Mouse (Mus musculus): ENCODE measurements around the gene Cldn13. TPM values are rescaled to one million over a fixed set of nuclear protein-coding genes. Genes with fewer than 3 reads are reported as not detected.

Gene Cldn13
- total and polyA plus RNA-seq, 3 experiments, result 1.9 to 41.2 TPM; not detected in 1

GRCm38 (mm10) chr5:134895291-134895690 is 20.0 kb downstream of the Cldn13 start:
- DNase-seq (ENCODE audit: low spot score) (no peak), ATAC-seq (ENCODE audit: extremely low read depth, insufficient number of reproducible peaks, low FRiP score, poor library complexity, severe bottlenecking) (no peak)
- Histone ChIP-seq H3K9me3 (replicated peaks) (0 out of 2 replicates have a peak, but pooled peaks cover 3% of the 10 kb centered on the region), H3K36me3 (replicated peaks) (no peaks in the 10 kb centered on the region), H3K4me1 (ENCODE audit: insufficient read depth, low read depth, low read length) (no peaks in the 10 kb centered on the region), H3K4me3 (ENCODE audit: low read depth, low read length) (no peak overlapping the region), H3K27me3 (ENCODE audit: insufficient read depth, low read length) (peaks cover 36% of the 10 kb centered on the region)
- no peak for TF ChIP-seq TAL1 (conservative IDR thresholded peaks at IDR 0.05; ENCODE audit: low read depth, low read length)
- TF ChIP-seq GATA2 (IDR thresholded peaks at IDR 0.05; ENCODE audit: borderline replicate concordance, low read depth, low read length), result no peak
- TF ChIP-seq POLR2AphosphoS5 (IDR thresholded peaks at IDR 0.05; ENCODE audit: insufficient replicate concordance, low read depth, low read length), result no peak
- TF ChIP-seq GATA1 (IDR thresholded peaks at IDR 0.05; ENCODE audit: borderline replicate concordance, low read length), result no peak
- no peak for TF ChIP-seq CTCF (IDR thresholded peaks at IDR 0.05; ENCODE audit: low read depth, low read length)

DNA sequence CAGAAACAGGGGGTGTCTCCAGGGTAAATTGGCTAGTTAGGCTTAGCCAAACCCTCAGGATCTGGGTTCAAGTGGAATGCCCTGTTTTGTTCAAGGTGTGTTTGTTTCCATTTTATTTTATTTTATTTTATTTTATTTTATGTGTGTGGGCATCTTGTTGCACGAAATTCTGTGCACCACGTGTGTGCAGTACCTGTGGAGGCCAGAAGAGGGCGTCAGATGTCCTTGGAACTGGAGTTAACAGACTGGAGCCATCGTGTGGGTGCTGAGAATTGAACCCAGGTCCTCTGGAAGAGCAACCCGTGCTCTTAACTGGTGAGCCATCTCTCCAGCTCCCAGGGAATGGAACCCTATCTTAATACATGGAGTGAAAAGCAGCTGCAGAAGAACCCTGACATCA is 22.6 kb downstream of the Cldn13 start:
- H3K4me1 ChIP-seq (ENCODE audit: insufficient read depth, low read depth, low read length), result no peaks in the 10 kb centered on the region
- no peak for ATAC-seq (ENCODE audit: extremely low read depth, insufficient number of reproducible peaks, low FRiP score, poor library complexity, severe bottlenecking)
- no peak overlapping the region for H3K4me3 ChIP-seq (ENCODE audit: low read depth, low read length)
- TF ChIP-seq CTCF (IDR thresholded peaks at IDR 0.05; ENCODE audit: low read depth, low read length) (no peak), TAL1 (conservative IDR thresholded peaks at IDR 0.05; ENCODE audit: low read depth, low read length) (no peak), POLR2AphosphoS5 (IDR thresholded peaks at IDR 0.05; ENCODE audit: insufficient replicate concordance, low read depth, low read length) (no peak), GATA1 (IDR thresholded peaks at IDR 0.05; ENCODE audit: borderline replicate concordance, low read length) (no peak), GATA2 (IDR thresholded peaks at IDR 0.05; ENCODE audit: borderline replicate concordance, low read depth, low read length) (no peak)
- H3K27me3 ChIP-seq (ENCODE audit: insufficient read depth, low read length), result peaks cover 24% of the 10 kb centered on the region
- no peak for DNase-seq (ENCODE audit: low spot score)
- H3K9me3 ChIP-seq (replicated peaks), result 0 out of 2 replicates have a peak, but pooled peaks cover 3% of the 10 kb centered on the region
- H3K36me3 ChIP-seq (replicated peaks), result no peaks in the 10 kb centered on the region

GRCm38 (mm10) chr5:134891552-134891951 is 23.8 kb downstream of the Cldn13 start:
- Histone ChIP-seq H3K36me3 (replicated peaks) (no peaks in the 10 kb centered on the region), H3K27me3 (ENCODE audit: insufficient read depth, low read length) (peaks cover 19% of the 10 kb centered on the region), H3K4me3 (ENCODE audit: low read depth, low read length) (no peak overlapping the region), H3K9me3 (replicated peaks) (0 out of 2 replicates have a peak, but pooled peaks cover 3% of the 10 kb centered on the region), H3K4me1 (ENCODE audit: insufficient read depth, low read depth, low read length) (no peaks in the 10 kb centered on the region)
- ATAC-seq (ENCODE audit: extremely low read depth, insufficient number of reproducible peaks, low FRiP score, poor library complexity, severe bottlenecking), result no peak
- no peak for DNase-seq (ENCODE audit: low spot score)
- no peak for TF ChIP-seq GATA2 (IDR thresholded peaks at IDR 0.05; ENCODE audit: borderline replicate concordance, low read depth, low read length)
- no peak for TF ChIP-seq POLR2AphosphoS5 (IDR thresholded peaks at IDR 0.05; ENCODE audit: insufficient replicate concordance, low read depth, low read length)
- TF ChIP-seq GATA1 (IDR thresholded peaks at IDR 0.05; ENCODE audit: borderline replicate concordance, low read length), result no peak
- no peak for TF ChIP-seq CTCF (IDR thresholded peaks at IDR 0.05; ENCODE audit: low read depth, low read length)
- TF ChIP-seq TAL1 (conservative IDR thresholded peaks at IDR 0.05; ENCODE audit: low read depth, low read length), result no peak

- ATAC-seq (ENCODE audit: extremely low read depth, insufficient number of reproducible peaks, low FRiP score, poor library complexity, severe bottlenecking) (no peak), DNase-seq (ENCODE audit: low spot score) (no peak)
- TF ChIP-seq POLR2AphosphoS5 (IDR thresholded peaks at IDR 0.05; ENCODE audit: insufficient replicate concordance, low read depth, low read length) (no peak), GATA2 (IDR thresholded peaks at IDR 0.05; ENCODE audit: borderline replicate concordance, low read depth, low read length) (no peak), TAL1 (conservative IDR thresholded peaks at IDR 0.05; ENCODE audit: low read depth, low read length) (no peak), CTCF (IDR thresholded peaks at IDR 0.05; ENCODE audit: low read depth, low read length) (no peak), GATA1 (IDR thresholded peaks at IDR 0.05; ENCODE audit: borderline replicate concordance, low read length) (no peak)
- peaks cover 19% of the 10 kb centered on the region for H3K27me3 ChIP-seq (ENCODE audit: insufficient read depth, low read length)
- H3K36me3 ChIP-seq (replicated peaks), result no peaks in the 10 kb centered on the region
- H3K4me1 ChIP-seq (ENCODE audit: insufficient read depth, low read depth, low read length), result no peaks in the 10 kb centered on the region
- H3K9me3 ChIP-seq (replicated peaks), result 0 out of 2 replicates have a peak, but pooled peaks cover 3% of the 10 kb centered on the region
- no peak overlapping the region for H3K4me3 ChIP-seq (ENCODE audit: low read depth, low read length)
Observed at GRCm38 (mm10) chr5:134890601-134891054, 24.7 kb downstream of the Cldn13 start.

DNA sequence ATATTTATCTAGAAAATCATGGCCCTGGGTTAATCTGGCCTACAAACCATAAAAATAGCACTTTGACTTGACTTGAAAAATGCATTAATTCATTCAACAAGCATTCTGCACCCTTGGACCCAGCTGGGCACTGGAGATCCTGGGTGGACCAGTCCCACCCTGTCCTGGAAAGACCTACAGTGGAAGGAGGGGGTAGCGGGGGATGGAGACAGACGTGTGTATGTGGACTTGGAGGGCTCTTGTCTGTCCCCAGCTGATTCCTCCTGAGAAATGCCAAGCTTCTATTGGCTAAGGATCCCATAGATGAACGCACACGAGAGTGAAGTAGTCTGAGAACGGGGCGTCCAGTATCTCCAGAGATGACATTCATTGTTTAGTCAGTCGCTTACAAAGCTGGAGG is 26.8 kb downstream of the Cldn13 start:
- Histone ChIP-seq H3K4me1 (ENCODE audit: insufficient read depth, low read depth, low read length) (no peaks in the 10 kb centered on the region), H3K9me3 (replicated peaks) (0 out of 2 replicates have a peak, but pooled peaks cover 3% of the 10 kb centered on the region), H3K36me3 (replicated peaks) (no peaks in the 10 kb centered on the region), H3K27me3 (ENCODE audit: insufficient read depth, low read length) (peaks cover 13% of the 10 kb centered on the region; the same call in 1 of the 2 replicates), H3K4me3 (ENCODE audit: low read depth, low read length) (no peak overlapping the region)
- TF ChIP-seq CTCF (IDR thresholded peaks at IDR 0.05; ENCODE audit: low read depth, low read length) (no peak), TAL1 (conservative IDR thresholded peaks at IDR 0.05; ENCODE audit: low read depth, low read length) (no peak), GATA1 (IDR thresholded peaks at IDR 0.05; ENCODE audit: borderline replicate concordance, low read length) (no peak), GATA2 (IDR thresholded peaks at IDR 0.05; ENCODE audit: borderline replicate concordance, low read depth, low read length) (no peak), POLR2AphosphoS5 (IDR thresholded peaks at IDR 0.05; ENCODE audit: insufficient replicate concordance, low read depth, low read length) (no peak)
- no peak for ATAC-seq (ENCODE audit: extremely low read depth, insufficient number of reproducible peaks, low FRiP score, poor library complexity, severe bottlenecking)
- no peak for DNase-seq (ENCODE audit: low spot score)

- H3K4me3 ChIP-seq (ENCODE audit: low read depth, low read length), result no peak overlapping the region
- no peaks in the 10 kb centered on the region for H3K4me1 ChIP-seq (ENCODE audit: insufficient read depth, low read depth, low read length)
- no peak for TF ChIP-seq TAL1 (conservative IDR thresholded peaks at IDR 0.05; ENCODE audit: low read depth, low read length)
- no peak for TF ChIP-seq GATA1 (IDR thresholded peaks at IDR 0.05; ENCODE audit: borderline replicate concordance, low read length)
- no peak for TF ChIP-seq GATA2 (IDR thresholded peaks at IDR 0.05; ENCODE audit: borderline replicate concordance, low read depth, low read length)
- no peak for TF ChIP-seq POLR2AphosphoS5 (IDR thresholded peaks at IDR 0.05; ENCODE audit: insufficient replicate concordance, low read depth, low read length)
- no peak for TF ChIP-seq CTCF (IDR thresholded peaks at IDR 0.05; ENCODE audit: low read depth, low read length)
- ATAC-seq (ENCODE audit: extremely low read depth, insufficient number of reproducible peaks, low FRiP score, poor library complexity, severe bottlenecking) (no peak), DNase-seq (ENCODE audit: low spot score) (no peak)
- peaks cover 15% of the 10 kb centered on the region; the same call in 1 of the 2 replicates for H3K27me3 ChIP-seq (ENCODE audit: insufficient read depth, low read length)
- H3K9me3 ChIP-seq (replicated peaks), result 0 out of 2 replicates have a peak, but pooled peaks cover under 1% of the 10 kb centered on the region
- H3K36me3 ChIP-seq (replicated peaks), result no peaks in the 10 kb centered on the region
Observed at GRCm38 (mm10) chr5:134887447-134888335, 27.6 kb downstream of the Cldn13 start.

Measured in G1E (cell line).